Mouse (Mus musculus): ENCODE measurements around the gene Slc7a7.

DNA sequence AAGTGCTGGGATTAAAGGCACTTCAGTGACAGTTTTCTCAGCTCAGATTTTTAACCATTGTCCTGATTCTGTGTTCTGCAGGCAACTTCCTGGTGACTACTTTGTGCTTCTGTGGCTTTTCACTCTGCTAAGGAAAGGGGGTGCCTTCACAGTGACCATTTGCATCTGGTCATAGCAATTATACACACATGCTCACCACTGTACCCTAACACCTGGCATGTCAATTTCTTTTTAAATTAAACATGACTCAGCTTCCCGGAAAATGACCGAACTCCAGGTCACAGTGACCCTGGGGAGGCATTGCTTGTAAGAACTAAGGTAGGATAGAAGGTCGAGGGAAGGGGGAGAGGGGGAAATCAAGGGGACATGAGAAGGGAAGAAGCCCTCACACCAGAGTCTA, 23.8 kb downstream of the Slc7a7 start:
- TF ChIP-seq CTCF (IDR thresholded peaks at IDR 0.05; ENCODE audit: low read depth, low read length) (no peak), POLR2A (IDR thresholded peaks at IDR 0.05; ENCODE audit: extremely low read depth, insufficient read depth, low read length) (no peak)

Data from liver, adult 2 months (tissue).